Mouse (Mus musculus): ENCODE results near the gene Cacna2d1. TPM values are rescaled to one million over a fixed set of nuclear protein-coding genes. Genes with fewer than 3 reads are reported as not detected.

The Cacna2d1 gene
- polyA plus RNA-seq, 1 experiment: 27.2 TPM

DNA sequence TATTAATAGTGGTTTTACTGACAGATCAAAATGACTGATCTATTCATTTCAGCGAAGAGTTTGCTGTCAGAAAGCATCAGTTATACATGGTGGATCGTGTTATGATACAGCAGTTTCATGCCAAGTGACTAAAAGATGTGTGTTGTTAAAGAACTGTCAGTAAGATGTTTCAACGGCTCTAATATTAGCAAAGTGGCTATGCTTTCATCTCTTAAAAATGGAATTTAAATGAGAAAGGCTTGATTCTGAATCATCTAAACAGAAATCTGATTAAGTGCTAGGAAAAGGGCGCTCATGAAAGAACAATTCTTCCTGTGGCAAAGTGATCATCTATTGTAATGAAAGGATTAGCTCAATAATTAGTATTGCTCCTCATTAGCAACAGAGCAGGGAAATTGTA lies 287.5 kb downstream of the Cacna2d1 start:
- H3K36me3 ChIP-seq (ENCODE audit: control insufficient read depth, insufficient read depth): peaks cover 6% of the 10 kb centered on the region
- H3K27me3 ChIP-seq (ENCODE audit: control insufficient read depth, insufficient read depth, insufficient read length): no peaks in the 10 kb centered on the region
- no peak for TF ChIP-seq TCF3 (IDR thresholded peaks at IDR 0.05; ENCODE audit: insufficient read length, low read depth)
- TF ChIP-seq MYOD1 (IDR thresholded peaks at IDR 0.05; ENCODE audit: control insufficient read depth in 1 of 3, insufficient read length in 2 of 3, low read depth in 2 of 3): no peak
- no peak for TF ChIP-seq POLR2AphosphoS2 (IDR thresholded peaks at IDR 0.05; ENCODE audit: insufficient read length, low read depth)
- no peak for TF ChIP-seq USF1 (IDR thresholded peaks at IDR 0.05; ENCODE audit: low read depth)
- no peak for TF ChIP-seq SRF (IDR thresholded peaks at IDR 0.05; ENCODE audit: control insufficient read depth, insufficient read length, low read depth)
- TF ChIP-seq TCF12 (IDR thresholded peaks at IDR 0.05; ENCODE audit: insufficient read depth, poor library complexity, severe bottlenecking): no peak
- TF ChIP-seq POLR2A (IDR thresholded peaks at IDR 0.05; ENCODE audit: insufficient read length, low read depth): no peak
- H3K79me2 ChIP-seq (ENCODE audit: control insufficient read depth, insufficient read depth): no peaks in the 10 kb centered on the region
- no peak overlapping the region for H3ac ChIP-seq (ENCODE audit: control insufficient read depth, insufficient read length)
- no peak overlapping the region for H3K4me3 ChIP-seq
- H3K4me2 ChIP-seq (ENCODE audit: low read depth): no peak overlapping the region

DNA sequence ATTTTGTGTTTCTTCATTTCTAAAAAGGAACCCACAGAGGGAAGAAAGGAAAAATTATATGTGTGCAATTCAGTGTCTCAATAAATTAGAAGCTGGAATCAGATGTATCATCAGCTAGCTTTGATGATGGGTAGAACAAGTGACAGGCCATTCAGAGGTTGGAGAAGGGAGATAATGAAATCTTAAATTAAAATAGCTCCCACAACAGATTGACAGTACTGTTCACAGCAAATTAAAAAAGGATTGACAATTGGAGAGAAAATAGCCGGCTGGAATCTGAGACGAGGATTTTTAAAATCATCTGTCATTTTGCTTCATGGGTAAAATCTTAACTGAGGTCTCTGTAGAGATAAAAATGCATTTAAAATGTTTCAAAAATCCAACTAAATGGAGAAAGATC lies 290.9 kb downstream of the Cacna2d1 start:
- Histone ChIP-seq H3K27me3 (ENCODE audit: control insufficient read depth, insufficient read depth, insufficient read length) (no peaks in the 10 kb centered on the region), H3K36me3 (ENCODE audit: control insufficient read depth, insufficient read depth) (no peaks in the 10 kb centered on the region), H3ac (ENCODE audit: control insufficient read depth, insufficient read length) (no peak overlapping the region), H3K4me2 (ENCODE audit: low read depth) (no peak overlapping the region), H3K4me3 (no peak overlapping the region), H3K79me2 (ENCODE audit: control insufficient read depth, insufficient read depth) (no peaks in the 10 kb centered on the region)
- TF ChIP-seq TCF3 (IDR thresholded peaks at IDR 0.05; ENCODE audit: insufficient read length, low read depth) (no peak), MAX (IDR thresholded peaks at IDR 0.05; ENCODE audit: low read depth) (no peak), POLR2AphosphoS2 (IDR thresholded peaks at IDR 0.05; ENCODE audit: insufficient read length, low read depth) (no peak), MYOD1 (IDR thresholded peaks at IDR 0.05; ENCODE audit: control insufficient read depth in 1 of 3, insufficient read length in 2 of 3, low read depth in 2 of 3) (no peak), MYOG (IDR thresholded peaks at IDR 0.05; ENCODE audit: control insufficient read depth in 1 of 3, insufficient read depth in 1 of 3, insufficient read length in 2 of 3, low read depth in 2 of 3) (no peak), POLR2A (IDR thresholded peaks at IDR 0.05; ENCODE audit: insufficient read length, low read depth) (no peak), REST (IDR thresholded peaks at IDR 0.05; ENCODE audit: insufficient read depth, insufficient read length) (no peak), USF1 (IDR thresholded peaks at IDR 0.05; ENCODE audit: low read depth) (no peak), CEBPB (IDR thresholded peaks at IDR 0.05; ENCODE audit: insufficient read depth, poor library complexity, severe bottlenecking) (no peak)

DNA sequence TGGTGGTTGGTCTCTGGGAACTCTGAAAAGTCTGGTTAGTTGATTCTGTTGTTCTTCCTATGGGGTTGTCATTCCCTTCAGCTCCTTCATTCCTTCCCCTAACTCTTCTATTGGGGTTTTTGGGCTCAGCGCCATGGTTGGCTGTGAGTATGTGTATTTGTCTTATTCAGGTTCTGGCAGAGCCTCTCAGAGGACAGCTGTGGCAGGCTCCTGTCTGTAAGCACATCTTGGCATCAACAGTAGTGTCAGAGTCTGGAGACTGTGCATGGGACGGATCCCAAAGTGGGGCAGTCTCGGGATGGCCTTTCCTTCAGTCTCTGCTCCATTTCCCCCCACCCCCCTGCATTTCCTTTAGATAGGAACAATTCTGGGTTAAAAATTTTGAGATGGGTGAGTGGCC lies 294.9 kb downstream of the Cacna2d1 start:
- H3K79me2 ChIP-seq (ENCODE audit: control insufficient read depth, insufficient read depth): no peaks in the 10 kb centered on the region
- no peaks in the 10 kb centered on the region for H3K36me3 ChIP-seq (ENCODE audit: control insufficient read depth, insufficient read depth)
- no peak overlapping the region for H3K4me2 ChIP-seq (ENCODE audit: low read depth)
- TF ChIP-seq E2F4 (IDR thresholded peaks at IDR 0.05; ENCODE audit: insufficient read depth) (no peak), TCF12 (IDR thresholded peaks at IDR 0.05; ENCODE audit: insufficient read depth, poor library complexity, severe bottlenecking) (no peak), SRF (IDR thresholded peaks at IDR 0.05; ENCODE audit: control insufficient read depth, insufficient read length, low read depth) (no peak), TCF3 (IDR thresholded peaks at IDR 0.05; ENCODE audit: insufficient read length, low read depth) (no peak), MYOD1 (IDR thresholded peaks at IDR 0.05; ENCODE audit: control insufficient read depth in 1 of 3, insufficient read length in 2 of 3, low read depth in 2 of 3) (no peak), MAX (IDR thresholded peaks at IDR 0.05; ENCODE audit: low read depth) (no peak), POLR2AphosphoS2 (IDR thresholded peaks at IDR 0.05; ENCODE audit: insufficient read length, low read depth) (no peak), USF1 (IDR thresholded peaks at IDR 0.05; ENCODE audit: low read depth) (no peak), CEBPB (IDR thresholded peaks at IDR 0.05; ENCODE audit: insufficient read depth, poor library complexity, severe bottlenecking) (no peak), MYOG (IDR thresholded peaks at IDR 0.05; ENCODE audit: control insufficient read depth in 1 of 3, insufficient read depth in 1 of 3, insufficient read length in 2 of 3, low read depth in 2 of 3) (no peak), POLR2A (IDR thresholded peaks at IDR 0.05; ENCODE audit: insufficient read length, low read depth) (no peak), REST (IDR thresholded peaks at IDR 0.05; ENCODE audit: insufficient read depth, insufficient read length) (no peak)
- H3ac ChIP-seq (ENCODE audit: control insufficient read depth, insufficient read length): no peak overlapping the region
- H3K4me3 ChIP-seq: no peak overlapping the region
- H3K27me3 ChIP-seq (ENCODE audit: control insufficient read depth, insufficient read depth, insufficient read length): no peaks in the 10 kb centered on the region

DNA sequence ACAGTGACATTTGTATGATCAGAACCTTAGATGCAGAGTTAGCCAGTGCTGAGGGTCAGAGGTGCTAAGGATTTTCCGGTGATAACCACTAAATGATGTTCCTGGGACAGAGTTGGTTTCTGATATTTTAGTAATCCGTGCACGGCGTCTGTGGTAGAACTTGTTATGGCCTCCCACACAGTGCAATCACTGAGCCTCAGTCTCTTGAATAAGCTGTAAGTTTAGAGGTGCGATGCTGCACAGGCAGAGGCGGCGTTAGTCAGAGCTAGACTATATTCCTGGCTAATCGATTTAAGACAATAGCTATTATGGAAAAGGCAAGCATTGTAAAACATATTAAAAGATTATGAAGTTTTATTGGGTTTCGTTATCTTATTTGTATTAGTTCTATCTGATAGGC lies 297.0 kb downstream of the Cacna2d1 start:
- TF ChIP-seq REST (IDR thresholded peaks at IDR 0.05; ENCODE audit: insufficient read depth, insufficient read length) (no peak), POLR2AphosphoS2 (IDR thresholded peaks at IDR 0.05; ENCODE audit: insufficient read length, low read depth) (no peak)
- Histone ChIP-seq H3K36me3 (ENCODE audit: control insufficient read depth, insufficient read depth) (no peaks in the 10 kb centered on the region), H3ac (ENCODE audit: control insufficient read depth, insufficient read length) (no peak overlapping the region), H3K4me3 (no peak overlapping the region), H3K79me2 (ENCODE audit: control insufficient read depth, insufficient read depth) (no peaks in the 10 kb centered on the region), H3K4me2 (ENCODE audit: low read depth) (no peak overlapping the region), H3K27me3 (ENCODE audit: control insufficient read depth, insufficient read depth, insufficient read length) (no peaks in the 10 kb centered on the region)

DNA sequence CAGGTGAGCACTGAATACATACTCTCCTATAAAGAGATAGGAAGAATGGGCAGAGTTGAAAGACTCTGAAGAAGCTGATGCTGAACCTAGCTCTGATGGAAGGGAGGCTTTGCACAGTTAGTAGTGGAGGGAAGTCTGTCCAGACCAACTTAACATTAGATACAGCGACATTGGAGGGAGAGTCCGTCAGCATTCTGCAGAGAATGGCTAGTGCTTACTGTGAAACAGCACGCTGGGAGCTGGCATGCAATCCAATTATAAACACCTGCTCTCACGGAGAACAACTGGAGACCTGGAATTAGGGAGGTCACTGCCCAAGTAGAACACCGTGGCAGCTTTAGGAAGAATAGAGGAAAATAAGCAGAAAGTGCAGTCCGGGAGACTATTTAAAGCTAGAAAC lies 300.4 kb downstream of the Cacna2d1 start:
- no peak overlapping the region for H3ac ChIP-seq (ENCODE audit: control insufficient read depth, insufficient read length)
- no peak for TF ChIP-seq MYOG (IDR thresholded peaks at IDR 0.05; ENCODE audit: control insufficient read depth in 1 of 3, insufficient read depth in 1 of 3, insufficient read length in 2 of 3, low read depth in 2 of 3)
- no peak for TF ChIP-seq MYOD1 (IDR thresholded peaks at IDR 0.05; ENCODE audit: control insufficient read depth in 1 of 3, insufficient read length in 2 of 3, low read depth in 2 of 3)
- TF ChIP-seq SRF (IDR thresholded peaks at IDR 0.05; ENCODE audit: control insufficient read depth, insufficient read length, low read depth): no peak
- no peak for TF ChIP-seq REST (IDR thresholded peaks at IDR 0.05; ENCODE audit: insufficient read depth, insufficient read length)
- no peak for TF ChIP-seq MAX (IDR thresholded peaks at IDR 0.05; ENCODE audit: low read depth)
- no peak for TF ChIP-seq POLR2AphosphoS2 (IDR thresholded peaks at IDR 0.05; ENCODE audit: insufficient read length, low read depth)
- TF ChIP-seq CEBPB (IDR thresholded peaks at IDR 0.05; ENCODE audit: insufficient read depth, poor library complexity, severe bottlenecking): no peak
- TF ChIP-seq USF1 (IDR thresholded peaks at IDR 0.05; ENCODE audit: low read depth): no peak
- TF ChIP-seq E2F4 (IDR thresholded peaks at IDR 0.05; ENCODE audit: insufficient read depth): no peak
- TF ChIP-seq TCF12 (IDR thresholded peaks at IDR 0.05; ENCODE audit: insufficient read depth, poor library complexity, severe bottlenecking): no peak
- H3K27me3 ChIP-seq (ENCODE audit: control insufficient read depth, insufficient read depth, insufficient read length): no peaks in the 10 kb centered on the region
- no peak overlapping the region for H3K4me2 ChIP-seq (ENCODE audit: low read depth)
- H3K36me3 ChIP-seq (ENCODE audit: control insufficient read depth, insufficient read depth): no peaks in the 10 kb centered on the region
- no peak overlapping the region for H3K4me3 ChIP-seq
- no peaks in the 10 kb centered on the region for H3K79me2 ChIP-seq (ENCODE audit: control insufficient read depth, insufficient read depth)
